Mouse (Mus musculus) c-Kit-positive CD71-positive TER-119-positive erythroid progenitor cells, embryonic 14.5 days (primary cell): ENCODE measurements around the gene Kmt5c.

ENCODE experiments used
- DNase-seq: peaks from one replicate; pipeline ENCODE4 v3.0.0-alpha.2; 2013; ENCODE audit warnings: low spot score

Kmt5c gene

GRCm38 (mm10) chr7:4746326-4746980, 6.5 kb downstream of the Kmt5c start:
- DNase-seq, result no peak

GRCm38 (mm10) chr7:4747156-4747899, 7.4 kb downstream of the Kmt5c start:
- DNase-seq, result peak; percentile 83

DNA sequence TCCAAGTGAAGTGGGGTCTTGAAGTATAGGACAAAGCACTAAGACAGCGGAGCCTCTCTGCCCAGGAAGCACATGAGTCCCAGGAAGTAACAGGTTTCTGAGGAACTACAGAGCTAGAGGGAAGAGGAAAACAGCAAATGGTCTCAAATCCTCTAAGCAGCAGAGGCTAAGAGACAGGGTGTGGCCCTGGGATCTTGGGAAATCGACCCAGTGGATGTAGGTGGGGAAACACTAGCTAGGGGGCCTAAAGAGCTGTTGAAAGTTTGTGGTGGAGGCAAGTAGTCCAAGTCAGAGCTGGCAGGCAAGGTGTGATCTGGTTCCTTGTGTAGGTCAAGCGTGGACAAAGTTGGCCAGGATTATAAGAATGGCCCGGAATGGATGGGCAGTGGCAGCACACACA, 8.4 kb downstream of the Kmt5c start:
- DNase-seq, result no peak

DNA sequence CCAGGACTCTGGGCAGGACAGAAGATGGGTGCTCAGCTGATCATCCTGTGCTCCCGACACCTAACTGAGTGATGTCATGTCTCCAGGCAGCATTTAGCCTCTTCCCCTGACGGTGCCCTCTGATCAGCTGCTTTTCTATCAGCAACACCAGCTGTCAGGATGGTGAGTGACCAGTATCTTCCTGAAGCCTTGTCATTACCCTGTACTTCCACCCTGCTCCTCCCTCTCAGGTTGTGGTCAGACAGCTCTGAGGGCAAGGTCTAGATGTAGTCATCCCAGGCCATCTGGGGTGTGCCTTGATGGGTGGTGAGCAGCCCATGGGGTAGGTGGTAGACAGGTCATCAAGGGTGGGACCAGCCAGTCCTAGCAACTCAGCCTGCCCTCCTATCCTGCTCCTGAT, 9.3 kb downstream of the Kmt5c start:
- DNase-seq, result no peak

DNA sequence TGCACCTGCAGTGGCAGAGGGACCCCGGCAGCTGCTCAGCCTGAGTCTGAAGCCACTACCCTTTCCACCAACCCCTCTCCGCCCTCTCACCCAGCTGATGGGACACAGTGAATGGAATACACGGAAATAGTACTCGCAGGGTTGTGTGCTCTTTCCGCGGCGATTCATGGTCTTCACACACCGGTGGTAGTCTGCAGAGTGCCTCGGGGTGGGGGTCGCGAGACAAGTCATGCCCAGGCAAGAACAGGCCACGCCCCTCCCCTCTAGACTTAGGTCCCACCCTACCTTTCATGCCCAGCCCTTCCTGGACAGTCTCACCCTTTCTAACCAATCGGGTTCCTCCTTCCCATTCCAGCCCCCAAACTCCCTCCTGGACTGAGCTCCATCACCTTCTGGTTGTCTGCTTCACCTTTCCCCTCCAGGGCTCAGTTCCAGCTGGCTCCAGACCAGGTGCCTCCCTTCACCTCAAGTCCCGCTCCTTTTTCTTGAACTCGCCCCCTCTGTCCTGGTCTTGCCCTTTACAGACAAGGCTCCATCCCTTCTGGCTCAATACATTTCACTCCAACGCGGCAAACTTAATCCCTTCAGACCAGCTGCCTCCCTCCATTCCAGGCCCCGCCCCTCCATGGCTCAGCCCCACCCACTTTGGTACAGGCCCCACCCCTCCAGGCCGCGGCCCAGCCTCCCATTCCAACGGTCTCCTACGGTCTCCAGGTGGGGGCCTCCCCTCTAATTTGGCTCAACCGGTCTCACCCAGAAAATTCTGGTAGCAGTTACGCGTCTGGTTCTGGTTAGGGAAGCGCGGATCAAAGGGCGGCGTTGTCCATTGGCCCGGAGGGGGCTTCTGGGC, 12.3 kb downstream of the Kmt5c start:
- peak; percentile 83 for DNase-seq

GRCm38 (mm10) chr7:4752821-4753570, 13.1 kb downstream of the Kmt5c start, which contains the start of gene Cox6b2:
Cox6b2 (minus strand) TSS chr7:4753094.
- DNase-seq, result peak; percentile 91

DNA sequence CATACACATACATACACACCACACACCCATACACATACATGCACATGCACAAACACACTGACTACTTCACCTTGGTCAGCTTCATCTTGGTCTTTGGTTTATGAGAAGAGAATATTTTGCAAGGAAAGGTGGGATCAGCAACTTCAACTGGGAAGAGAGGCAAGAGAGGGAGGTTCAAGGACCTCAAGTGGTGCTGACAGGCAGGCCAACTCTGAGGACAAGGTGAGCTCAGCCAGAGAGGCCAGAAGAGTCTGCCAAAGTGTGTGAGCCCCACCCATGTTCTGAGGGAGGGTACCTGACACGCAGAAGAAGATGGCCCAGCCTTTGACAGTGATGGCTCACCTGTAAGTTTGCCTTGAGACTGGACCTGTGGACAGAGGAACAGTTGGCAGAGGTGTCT, 19.8 kb downstream of the Kmt5c start:
- DNase-seq, result no peak

GRCm38 (mm10) chr7:4764946-4765710, 25.2 kb downstream of the Kmt5c start:
- DNase-seq, result no peak

GRCm38 (mm10) chr7:4771202-4771601, 31.3 kb downstream of the Kmt5c start, which contains the start of gene Fam71e2:
Fam71e2 (minus strand) TSS chr7:4771302.
- DNase-seq, result no peak

DNA sequence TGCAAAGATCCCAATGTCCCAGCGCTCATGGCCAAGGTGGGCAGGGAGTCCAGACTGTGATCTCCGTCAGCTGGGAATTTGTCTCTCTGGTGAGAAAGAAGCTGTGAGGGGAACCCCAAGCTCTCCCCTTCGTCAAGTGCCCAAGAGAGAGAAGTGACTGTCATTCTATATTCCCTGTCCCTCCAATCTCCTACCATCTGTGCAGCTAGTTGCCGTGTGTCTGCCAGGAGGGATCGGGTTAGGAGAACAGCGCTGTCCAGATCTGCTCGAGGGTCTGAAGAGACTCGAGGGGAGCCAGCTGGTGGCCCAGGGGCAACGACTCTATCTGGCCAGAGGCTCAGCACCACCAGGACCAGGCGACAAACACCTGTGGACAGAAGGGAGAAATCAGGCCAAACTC, 36.2 kb downstream of the Kmt5c start:
- no peak for DNase-seq

DNA sequence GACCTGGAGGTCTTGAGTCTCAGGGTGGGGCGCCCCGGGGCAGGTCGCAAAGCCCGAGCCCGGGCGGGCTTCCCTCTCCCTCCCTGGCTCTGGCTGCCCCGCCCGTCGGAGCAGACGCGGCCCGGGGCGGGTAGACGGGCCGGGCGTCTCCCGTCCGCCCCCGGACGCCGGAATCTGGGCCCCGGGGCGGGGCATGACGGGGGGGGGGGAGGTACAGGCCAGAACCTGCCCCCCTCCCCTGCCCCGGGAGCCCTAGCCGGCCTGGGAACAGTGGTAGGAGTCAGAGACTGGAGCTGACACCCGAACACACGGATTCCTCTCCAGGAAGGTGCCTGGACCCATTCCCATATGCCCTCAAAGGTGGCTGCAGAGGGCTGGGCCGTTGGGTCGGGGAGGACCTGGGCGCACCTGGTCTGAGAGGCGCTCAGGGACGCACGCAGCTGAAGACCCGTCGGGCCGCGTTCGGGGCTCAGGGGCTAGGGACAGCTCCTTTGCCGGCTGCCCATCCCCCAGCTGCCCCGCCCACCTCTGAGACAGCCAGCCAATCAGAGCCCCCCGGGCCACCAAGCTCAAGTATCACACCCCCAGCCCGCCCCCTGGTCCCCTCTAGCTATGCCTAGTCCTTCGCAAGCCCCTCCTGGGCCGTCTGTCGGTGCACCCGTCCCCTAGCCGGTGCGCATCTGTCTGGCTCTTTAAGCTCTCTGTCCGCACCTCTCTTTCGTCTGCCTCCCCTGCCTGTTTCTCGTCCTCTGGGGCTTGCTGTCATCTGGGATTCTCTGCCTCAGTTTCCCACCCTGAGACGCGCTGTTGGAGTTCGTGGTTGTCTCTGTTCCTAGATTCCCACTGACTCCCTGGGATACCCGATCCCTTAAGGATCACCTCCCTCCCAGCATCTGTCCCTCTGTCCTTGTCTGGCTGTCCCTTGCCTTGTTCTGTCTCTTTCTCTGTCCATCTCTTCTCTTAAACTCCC, 37.2 kb downstream of the Kmt5c start:
- DNase-seq, result no peak

DNA sequence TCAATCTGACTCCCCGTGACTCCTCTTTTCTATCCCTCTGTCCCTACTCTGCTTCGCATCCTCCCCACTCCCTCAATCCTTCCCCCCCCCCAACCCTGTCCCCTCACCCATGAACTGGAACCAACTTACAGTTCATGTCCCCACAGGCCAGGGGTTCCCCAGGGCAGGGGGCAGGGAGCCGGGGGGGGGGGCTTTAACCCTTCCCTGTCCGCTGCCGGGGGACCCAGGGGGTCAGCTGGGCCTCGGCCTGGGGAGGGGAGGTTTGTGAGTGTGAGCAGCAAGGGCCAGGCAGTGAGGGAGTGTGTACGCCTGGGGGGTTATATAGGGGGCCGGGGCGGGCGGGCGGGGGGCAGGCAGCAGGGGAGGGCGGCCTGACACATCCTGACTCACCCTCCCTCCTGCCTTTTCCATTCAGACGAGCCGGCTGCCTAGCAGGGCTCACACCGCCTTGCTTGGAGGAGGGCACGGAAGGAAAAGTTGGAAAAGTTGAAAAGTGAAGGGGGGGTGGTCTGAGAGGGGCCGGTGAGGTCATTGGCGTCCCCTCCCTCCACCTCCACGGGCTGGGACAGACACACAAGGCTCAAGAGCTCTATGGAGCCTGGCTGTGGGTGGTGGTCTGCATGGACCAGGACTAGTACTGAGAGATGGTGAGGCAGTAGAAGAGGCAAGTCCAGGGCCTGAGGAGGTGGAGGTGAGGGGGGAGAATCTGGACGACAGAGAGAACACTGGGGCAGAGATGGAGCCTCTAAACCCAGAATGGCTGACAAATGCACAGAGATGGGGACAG, 38.1 kb downstream of the Kmt5c start:
- no peak for DNase-seq

DNA sequence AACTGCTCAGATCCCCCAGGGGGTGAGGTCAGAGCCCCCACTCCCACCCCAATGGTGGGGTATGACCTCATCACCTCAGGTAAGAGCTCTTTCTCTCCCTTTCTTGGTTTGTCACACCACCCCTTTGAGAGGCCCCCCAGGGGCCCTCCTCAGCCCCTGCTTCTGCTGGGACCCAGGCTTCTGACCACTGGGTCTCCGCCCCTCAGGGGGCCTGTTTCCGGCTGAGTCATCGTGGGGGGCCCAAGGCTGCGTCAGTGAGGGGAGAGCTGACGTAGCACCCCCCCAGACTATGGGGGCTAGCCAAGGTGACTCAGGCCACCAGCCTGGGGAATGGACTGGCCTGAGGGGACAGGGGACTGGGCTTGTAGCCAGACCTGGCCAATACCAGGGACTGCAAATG, 40.0 kb downstream of the Kmt5c start:
- DNase-seq, result no peak

DNA sequence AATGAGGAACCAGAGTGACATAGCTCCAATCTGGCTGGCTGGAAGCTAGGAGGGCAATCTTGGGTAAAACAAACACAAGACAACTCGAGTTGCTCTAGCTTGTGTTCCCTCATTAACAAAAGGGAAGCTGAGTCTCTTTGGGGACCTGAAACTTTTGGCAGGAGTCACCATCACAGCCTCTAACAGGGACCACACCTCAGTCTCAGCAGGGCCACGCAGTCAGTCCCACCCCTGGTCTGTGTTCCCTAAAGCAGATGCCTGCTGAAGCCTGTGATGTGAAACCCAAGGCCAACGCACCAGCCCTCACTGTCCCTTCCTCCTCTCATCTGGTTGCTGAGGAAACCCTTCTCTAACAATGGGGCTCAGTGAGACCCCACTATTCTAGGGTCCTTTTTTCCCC, 42.2 kb downstream of the Kmt5c start:
- no peak for DNase-seq

DNA sequence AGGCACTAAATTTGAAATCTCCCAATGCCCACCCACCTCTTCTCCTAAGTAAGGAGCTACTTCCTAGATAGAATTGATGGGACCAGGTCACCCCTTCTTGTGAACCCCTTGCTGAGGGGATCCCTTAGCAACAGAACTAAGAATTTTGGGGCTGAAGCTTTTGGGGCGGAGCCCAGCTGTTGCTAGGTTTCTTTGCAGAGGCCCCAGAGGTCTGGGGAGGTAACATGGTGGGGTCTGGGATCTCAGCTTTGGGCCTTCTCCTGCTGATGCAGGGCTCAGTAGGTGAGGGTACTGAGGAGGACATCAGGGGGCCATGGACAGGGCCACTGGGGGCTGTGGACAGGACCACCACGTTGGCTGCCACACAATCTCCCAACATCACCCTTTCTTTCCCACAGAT, 42.8 kb downstream of the Kmt5c start, which contains the start of the genes Il11 and Tmem190:
TSS of gene Il11 (minus strand) at position 101 of the 400 bp plus-strand sequence.
TSS of gene Tmem190 (plus strand) at position 179 of the 400 bp plus-strand sequence.
- DNase-seq, result no peak

DNA sequence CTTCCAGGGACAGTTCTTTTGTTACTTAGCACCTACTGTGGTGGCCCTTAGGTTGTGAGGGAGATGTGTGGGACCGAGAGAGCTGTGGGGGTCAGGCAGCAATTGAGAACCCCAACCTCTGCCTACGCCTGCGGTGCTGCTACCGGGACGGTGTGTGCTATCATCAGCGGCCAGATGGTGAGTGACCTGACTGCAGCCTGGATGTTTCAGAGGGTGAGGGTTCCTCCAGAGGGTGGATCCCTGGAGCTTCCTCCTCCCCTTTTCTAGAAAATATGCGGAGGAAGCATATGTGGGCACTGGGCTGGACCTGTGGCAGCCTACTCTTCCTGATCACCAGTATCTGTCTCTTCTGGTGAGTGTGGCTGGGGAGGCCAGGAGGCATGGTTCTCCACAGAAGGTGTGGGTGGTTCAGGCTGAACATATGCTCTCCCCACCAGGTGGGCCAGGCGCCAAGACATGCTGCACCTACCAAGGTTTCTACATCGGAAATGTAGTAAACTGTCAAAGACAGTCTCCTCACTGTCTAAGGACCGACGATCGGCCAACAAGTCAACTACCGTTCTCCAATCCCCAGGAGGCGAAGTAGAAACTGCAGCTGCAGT, 43.9 kb downstream of the Kmt5c start:
- DNase-seq, result no peak

DNA sequence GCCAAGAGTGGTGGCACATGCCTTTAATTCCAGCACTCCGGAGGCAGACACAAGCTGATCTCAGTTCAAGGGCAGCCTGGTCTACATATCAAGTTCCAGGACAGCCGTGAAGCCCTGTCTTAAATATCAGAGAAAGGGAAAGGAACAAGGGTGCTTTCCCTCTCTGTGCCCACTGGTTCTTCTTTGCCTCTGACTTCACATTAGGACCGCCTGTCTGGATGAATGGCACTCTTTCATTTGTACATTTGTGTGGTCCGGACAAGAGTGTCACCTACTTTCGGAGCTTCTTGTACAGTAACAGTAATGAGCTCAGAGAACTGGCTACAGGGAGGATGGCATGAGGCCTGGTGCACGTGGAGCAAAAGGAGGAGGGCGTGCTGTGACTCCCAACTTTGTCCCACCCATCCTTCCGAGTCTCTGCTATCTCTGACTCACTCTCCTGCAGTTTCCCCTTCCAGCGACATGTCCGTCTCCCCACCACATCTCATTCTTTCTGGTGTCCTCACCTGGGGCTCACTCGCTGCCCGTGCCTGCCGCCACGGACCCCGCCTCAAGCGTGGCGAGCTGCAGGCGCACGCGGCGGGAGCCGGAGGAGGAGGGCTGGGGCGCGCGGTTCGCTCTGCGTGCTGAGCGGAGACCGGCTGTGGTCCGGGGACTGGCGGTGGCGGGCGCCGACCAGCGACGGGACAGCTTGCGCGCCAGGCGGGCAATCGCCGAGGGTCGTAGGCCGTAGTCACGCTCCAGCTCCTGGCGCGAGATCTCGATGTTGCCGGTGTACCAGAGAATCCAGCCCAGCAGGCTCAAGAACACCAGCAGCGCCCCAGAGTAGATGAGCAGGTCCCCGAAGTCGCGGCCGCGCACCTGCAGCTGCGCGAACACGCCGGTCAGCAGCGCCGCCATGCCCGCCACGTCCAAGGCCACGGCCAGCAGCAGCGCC, 48.9 kb downstream of the Kmt5c start:
- peak; percentile 67 for DNase-seq
